Mouse (Mus musculus) embryonic facial prominence, embryonic 11.5 days (tissue): Measurements from ENCODE around the gene Nav2. TPM values are rescaled to one million over a fixed set of nuclear protein-coding genes. Genes with fewer than 3 reads are reported as not detected.

ENCODE experiments used
- ATAC-seq: fragments of 200-750 bp; cut with Nextera tagmentation; replicated peaks from 2 replicates; pipeline ENCODE4 v1.8.0; 2017; ENCODE audit warnings: low read depth; ENCODE audit not compliant: insufficient number of reproducible peaks, low FRiP score, low TSS enrichment
- DNase-seq: peaks from one replicate; pipeline ENCODE4 v3.0.0-alpha.2; 2015; ENCODE audit warnings: low spot score
- H3K27ac ChIP-seq: fragments of 300-500 bp; sonication (generic); replicated peaks from 2 replicates; pipeline ENCODE4 v1.5.1; 2014; ENCODE audit warnings: mild to moderate bottlenecking, low read depth, low read length, control low read depth
- H3K27me3 ChIP-seq: fragments of 300-500 bp; sonication (generic); 2 replicates; pipeline ENCODE4 v1.6.1; 2014; ENCODE audit warnings: mild to moderate bottlenecking, low read length, moderate library complexity, mixed read lengths; ENCODE audit not compliant: control insufficient read depth, insufficient read depth
- H3K36me3 ChIP-seq: fragments of 300-500 bp; sonication (generic); replicated peaks from 2 replicates; pipeline ENCODE4 v1.6.1; 2014; ENCODE audit warnings: low read depth, mild to moderate bottlenecking, low read length, moderate library complexity, mixed read lengths; ENCODE audit not compliant: control insufficient read depth, insufficient read depth
- H3K4me1 ChIP-seq: fragments of 300-500 bp; sonication (generic); 2 replicates; pipeline ENCODE4 v1.6.1; 2014; ENCODE audit warnings: low read length, mixed read lengths; ENCODE audit not compliant: control insufficient read depth, insufficient read depth
- H3K4me2 ChIP-seq: fragments of 300-500 bp; sonication (generic); 2 replicates; pipeline ENCODE4 v1.6.1; 2014; ENCODE audit warnings: low read depth, mild to moderate bottlenecking, control low read depth, low read length, moderate library complexity
- H3K4me3 ChIP-seq: fragments of 300-500 bp; sonication (generic); 2 replicates; pipeline ENCODE4 v1.5.1; 2014; ENCODE audit warnings: low read depth, low read length, control low read depth
- H3K9ac ChIP-seq: fragments of 300-500 bp; sonication (generic); replicated peaks from 2 replicates; pipeline ENCODE4 v1.6.1; 2014; ENCODE audit warnings: mild to moderate bottlenecking, control low read depth, low read length
- H3K9me3 ChIP-seq: fragments of 300-500 bp; sonication (generic); replicated peaks from 2 replicates; pipeline ENCODE4 v1.6.1; 2016; ENCODE audit warnings: mild to moderate bottlenecking, low read length, inconsistent platforms, mixed read lengths; ENCODE audit not compliant: control insufficient read depth
- WGBS: fragments of 180-500 bp; shearing (Covaris S2); extraction: QIAGEN DNeasy Blood & Tissue Kit; methylation state at CpG from one replicate; pipeline ENCODE4 v1.1.7; 2014; 5-methylcytosine and 5-hydroxymethylcytosine counted together
- polyA plus RNA-seq: library from polyadenylated mRNA; unstranded; fragments of >200 nt; fragmentation: Nextera tagmentation; extraction: Ambion mirVana; gene quantifications from 2 replicates; pipeline ENCODE4 v1.2.1, GENCODE M21; 2014

The Nav2 gene
- polyA plus RNA-seq, 1 experiment from 2014 or later = 7.3 TPM

DNA sequence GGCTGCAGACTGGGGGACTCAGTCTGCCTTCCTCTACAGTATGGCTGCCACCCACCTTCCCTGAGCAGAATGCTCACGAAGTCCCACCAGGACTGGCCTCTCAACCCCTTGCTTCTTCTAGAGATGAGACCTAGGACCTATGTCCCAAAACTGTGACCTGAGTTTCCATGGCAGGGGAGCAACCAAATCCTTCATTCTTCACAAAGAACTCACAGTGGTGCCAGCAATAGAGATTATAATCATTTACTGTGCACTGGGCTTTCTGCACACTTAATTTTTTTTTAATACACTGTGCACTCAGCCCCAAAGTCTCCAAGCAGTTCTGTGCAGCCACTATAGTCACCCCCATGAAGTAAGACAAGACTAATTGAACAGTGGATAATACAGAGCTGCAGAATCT, 196.3 kb downstream of the Nav2 start:
- Histone ChIP-seq H3K4me3 (no peak overlapping the region), H3K4me1 (no peaks in the 10 kb centered on the region), H3K27ac (no peak overlapping the region), H3K27me3 (no peaks in the 10 kb centered on the region), H3K9ac (no peak overlapping the region), H3K4me2 (no peak overlapping the region), H3K9me3 (no peaks in the 10 kb centered on the region), H3K36me3 (no peaks in the 10 kb centered on the region)
- no peak for DNase-seq
- 74% methylated on average over 1 of the region's 1 CpGs for WGBS
- ATAC-seq = no peak

- DNase-seq (no peak), ATAC-seq (no peak)
- Histone ChIP-seq H3K9ac (no peak overlapping the region), H3K27me3 (no peaks in the 10 kb centered on the region), H3K9me3 (no peaks in the 10 kb centered on the region), H3K4me2 (no peak overlapping the region; the same call in 1 of the 2 replicates), H3K36me3 (no peaks in the 10 kb centered on the region), H3K4me1 (no peaks in the 10 kb centered on the region), H3K27ac (no peak overlapping the region), H3K4me3 (no peak overlapping the region)
- 63% methylated on average over 2 of the region's 2 CpGs for WGBS
Observed at GRCm38 (mm10) chr7:49105501-49105900, 197.0 kb downstream of the Nav2 start.

DNA sequence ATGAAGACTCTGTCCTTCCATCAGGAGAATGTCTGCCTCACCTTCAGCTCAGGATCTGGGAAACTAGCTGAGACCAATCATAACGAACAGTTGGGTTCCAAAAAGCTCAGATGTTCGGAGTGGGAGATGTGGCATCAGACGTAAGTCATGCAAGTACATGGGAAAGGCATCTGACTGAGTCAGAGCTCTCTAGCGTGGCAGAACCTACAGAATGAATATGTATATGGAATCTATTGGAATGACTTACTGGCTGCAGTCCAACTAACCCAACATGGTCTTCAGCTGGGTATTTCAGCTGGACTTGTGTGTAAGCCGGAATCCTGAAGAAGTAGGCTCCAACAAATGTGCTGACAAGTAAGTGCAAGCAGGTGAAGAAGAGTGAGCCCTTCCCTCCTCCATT, 199.6 kb downstream of the Nav2 start:
- H3K9me3 ChIP-seq = no peaks in the 10 kb centered on the region
- no peaks in the 10 kb centered on the region for H3K4me1 ChIP-seq
- no peak overlapping the region for H3K4me2 ChIP-seq
- no peak overlapping the region for H3K4me3 ChIP-seq
- DNase-seq (no peak), ATAC-seq (no peak)
- H3K36me3 ChIP-seq = no peaks in the 10 kb centered on the region
- WGBS = 84% methylated on average over 5 of the region's 5 CpGs
- H3K9ac ChIP-seq = no peak overlapping the region
- no peaks in the 10 kb centered on the region for H3K27me3 ChIP-seq
- H3K27ac ChIP-seq = no peak overlapping the region

DNA sequence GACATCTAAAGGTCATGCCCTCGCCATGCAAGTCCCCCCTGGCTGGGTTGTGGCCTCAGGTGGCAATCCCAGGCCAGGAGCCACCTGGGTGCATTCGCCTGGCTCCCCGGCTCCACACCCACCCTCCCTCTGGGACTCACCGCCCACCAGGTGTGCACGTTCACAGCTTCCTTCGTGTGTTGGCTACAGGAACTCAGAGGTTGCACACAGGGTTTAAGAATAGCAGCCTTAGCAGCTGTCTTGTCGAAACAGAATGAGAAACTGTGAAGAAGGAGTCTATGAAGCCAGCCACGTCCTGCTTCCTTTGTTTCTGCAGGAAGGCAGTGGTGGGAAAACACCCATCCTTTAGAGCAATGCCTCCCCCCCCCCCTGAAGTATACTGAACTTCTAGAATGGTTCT, 210.5 kb downstream of the Nav2 start:
- Histone ChIP-seq H3K4me3 (no peak overlapping the region), H3K4me1 (no peaks in the 10 kb centered on the region), H3K27me3 (0 out of 2 replicates have a peak, but pooled peaks cover 3% of the 10 kb centered on the region), H3K9me3 (no peaks in the 10 kb centered on the region), H3K4me2 (no peak overlapping the region), H3K36me3 (no peaks in the 10 kb centered on the region), H3K9ac (no peak overlapping the region), H3K27ac (no peak overlapping the region)
- WGBS = 72% methylated on average over 8 of the region's 8 CpGs
- ATAC-seq (no peak), DNase-seq (no peak)

DNA sequence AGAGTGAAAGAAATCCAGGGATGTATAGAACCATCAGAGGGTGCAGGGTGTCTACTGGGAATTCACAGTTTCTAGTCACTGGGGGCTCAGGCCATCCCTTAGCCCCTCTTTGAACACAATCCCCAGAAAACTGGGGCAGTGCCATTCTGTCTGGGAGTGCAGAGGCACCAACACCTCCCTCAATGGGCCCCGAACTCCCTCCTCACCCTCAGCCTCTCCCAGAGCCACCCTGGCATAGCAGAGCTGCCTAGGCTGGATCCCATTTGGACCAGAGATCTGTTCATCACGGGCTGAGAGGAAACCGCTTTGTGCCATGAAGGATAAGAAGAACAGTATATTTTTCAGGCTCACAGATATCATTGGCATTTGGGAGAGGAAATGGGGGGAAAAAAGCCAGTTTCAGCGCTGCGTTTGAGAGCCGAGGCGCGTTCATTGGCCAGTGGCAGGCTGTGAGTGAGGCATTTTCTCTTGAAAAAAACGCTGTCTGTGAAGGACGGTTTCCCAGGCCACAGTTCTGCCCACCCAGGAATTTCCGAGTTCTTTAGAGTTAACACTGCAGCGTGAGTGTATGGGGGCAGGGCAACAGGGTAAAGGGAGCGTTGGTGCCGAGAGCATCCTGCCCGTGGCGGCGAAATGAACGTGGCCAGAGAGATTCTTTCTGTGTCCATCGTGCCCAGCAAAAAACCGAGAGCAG, 211.4 kb downstream of the Nav2 start:
- no peaks in the 10 kb centered on the region for H3K9me3 ChIP-seq
- H3K9ac ChIP-seq = no peak overlapping the region
- no peak overlapping the region for H3K4me3 ChIP-seq
- WGBS = 44% methylated on average over 20 of the region's 20 CpGs
- no peak overlapping the region for H3K27ac ChIP-seq
- H3K4me2 ChIP-seq = no peak overlapping the region; the same call in 1 of the 2 replicates
- no peak for ATAC-seq
- H3K36me3 ChIP-seq = no peaks in the 10 kb centered on the region
- H3K27me3 ChIP-seq = 0 out of 2 replicates have a peak, but pooled peaks cover 3% of the 10 kb centered on the region
- peak; percentile 21 for DNase-seq
- H3K4me1 ChIP-seq = no peaks in the 10 kb centered on the region

- Histone ChIP-seq H3K36me3 (no peaks in the 10 kb centered on the region), H3K4me3 (no peak overlapping the region), H3K9ac (no peak overlapping the region), H3K4me2 (peak overlapping the region; percentile 7; the same call in 1 of the 2 replicates), H3K9me3 (no peaks in the 10 kb centered on the region), H3K4me1 (no peaks in the 10 kb centered on the region), H3K27me3 (0 out of 2 replicates have a peak, but pooled peaks cover 3% of the 10 kb centered on the region), H3K27ac (no peak overlapping the region)
- no peak for ATAC-seq
- WGBS = 47% methylated on average over 6 of the region's 6 CpGs
- DNase-seq = no peak
Observed at GRCm38 (mm10) chr7:49120488-49120864, 212.0 kb downstream of the Nav2 start.

DNA sequence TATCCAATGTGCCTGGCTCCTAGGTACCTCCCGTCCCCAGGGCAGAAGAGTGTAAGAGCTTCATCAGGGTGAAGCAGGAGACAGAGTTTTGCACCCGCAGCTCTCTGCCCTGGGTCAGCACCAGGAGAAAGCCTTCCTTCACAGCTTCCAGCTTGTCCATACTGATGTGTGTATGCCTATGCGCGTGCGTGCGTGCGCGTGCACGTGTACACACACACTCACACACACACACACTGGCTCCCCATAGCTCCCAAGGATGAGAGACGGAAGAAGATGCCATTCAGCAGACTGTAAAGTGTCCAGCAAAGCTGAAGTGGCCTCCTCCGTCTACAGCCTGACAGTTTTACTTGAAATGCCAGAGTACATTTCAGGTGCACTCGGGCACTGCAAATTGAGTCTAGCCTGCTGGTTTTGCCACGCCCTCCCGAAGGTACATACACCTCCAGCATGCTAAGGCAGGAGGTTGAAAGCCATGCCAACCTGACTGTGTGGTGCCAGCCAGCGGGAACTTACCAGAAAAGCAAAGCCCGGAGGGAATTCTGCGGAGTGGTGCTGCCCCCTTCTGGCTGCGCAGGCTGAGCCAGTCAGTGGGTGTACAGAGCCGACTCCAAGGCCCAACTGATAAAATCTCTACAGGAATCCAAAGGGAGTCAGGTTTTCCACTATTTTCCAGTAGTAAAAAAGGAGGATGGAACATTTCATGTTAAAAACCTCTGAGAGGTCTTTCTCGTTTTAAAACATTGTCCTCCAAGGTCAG, 212.6 kb downstream of the Nav2 start:
- ATAC-seq = peak; percentile 37; the same call in 1 of the 2 replicates
- Histone ChIP-seq H3K4me1 (no peaks in the 10 kb centered on the region), H3K4me3 (no peak overlapping the region), H3K36me3 (no peaks in the 10 kb centered on the region), H3K9ac (no peak overlapping the region), H3K9me3 (no peaks in the 10 kb centered on the region), H3K4me2 (no peak overlapping the region), H3K27me3 (0 out of 2 replicates have a peak, but pooled peaks cover 3% of the 10 kb centered on the region), H3K27ac (no peak overlapping the region)
- 43% methylated on average over 20 of the region's 20 CpGs for WGBS
- peak; percentile 85 for DNase-seq

DNA sequence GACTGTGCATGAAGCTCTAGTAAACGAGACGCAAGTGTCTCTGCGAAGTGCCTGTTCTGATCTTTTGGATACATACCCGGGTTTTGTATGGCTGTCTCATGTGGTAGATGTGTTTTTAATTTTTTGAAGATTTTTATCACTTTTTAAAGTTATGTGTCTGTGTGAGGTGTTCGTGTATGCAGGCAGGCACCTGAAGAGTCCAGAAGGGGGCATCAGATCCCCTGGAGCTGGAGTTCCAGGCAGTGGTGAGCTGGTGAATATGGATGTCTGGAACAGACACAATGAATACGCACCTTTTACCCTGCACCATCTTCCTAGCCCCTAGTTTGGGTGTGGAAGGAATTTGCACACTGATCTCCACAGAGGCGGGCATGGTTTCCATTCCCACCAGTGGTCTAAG, 214.0 kb downstream of the Nav2 start:
- H3K4me2 ChIP-seq = no peak overlapping the region
- H3K4me1 ChIP-seq = no peaks in the 10 kb centered on the region
- WGBS = 72% methylated on average over 7 of the region's 7 CpGs
- H3K9me3 ChIP-seq = no peaks in the 10 kb centered on the region
- 0 out of 2 replicates have a peak, but pooled peaks cover 3% of the 10 kb centered on the region for H3K27me3 ChIP-seq
- H3K36me3 ChIP-seq = no peaks in the 10 kb centered on the region
- DNase-seq (no peak), ATAC-seq (no peak)
- H3K9ac ChIP-seq = no peak overlapping the region
- H3K4me3 ChIP-seq = no peak overlapping the region
- H3K27ac ChIP-seq = no peak overlapping the region
